Mouse (Mus musculus) E14TG2a.4 (cell line): ENCODE results near the gene Gm7697.
"Not testable (repeated sequence)": the region's sequence is repeated elsewhere in the genome, so short reads cannot be mapped to it uniquely, and the experiment has no call there.

Experiments
- H3K27me3 ChIP-seq: 2 replicates; pipeline ENCODE4 v1.6.1; 2014; ENCODE audit warnings: low read length, control low read depth; ENCODE audit not compliant: insufficient read depth
- H3K36me3 ChIP-seq: 2 replicates; pipeline ENCODE4 v1.6.1; 2014; ENCODE audit warnings: low read length, control low read depth; ENCODE audit not compliant: insufficient read depth
- H3K4me1 ChIP-seq: replicated peaks from 2 replicates; pipeline ENCODE4 v1.6.1; 2014; ENCODE audit warnings: low read depth, low read length, control low read depth
- H3K4me3 ChIP-seq: replicated peaks from 2 replicates; pipeline ENCODE4 v1.5.1; 2014; ENCODE audit warnings: mild to moderate bottlenecking, low read length
- H3K9me3 ChIP-seq: 2 replicates; pipeline ENCODE4 v1.6.1; 2014; ENCODE audit warnings: low read length, control low read depth
- CTCF ChIP-seq: conservative IDR thresholded peaks from 2 replicates; pipeline ENCODE4 v1.5.1; 2014; ENCODE audit warnings: low read length

The Gm7697 gene

GRCm38 (mm10) chr8:69522876-69523275 lies at the start of gene Gm7697:
Gene Gm7697, minus strand, starts transcription at chr8:69522976.
- H3K9me3 ChIP-seq, H3K4me3 ChIP-seq, H3K4me1 ChIP-seq, H3K27me3 ChIP-seq, H3K36me3 ChIP-seq: not testable (repeated sequence)

- H3K4me3 ChIP-seq, H3K36me3 ChIP-seq, H3K27me3 ChIP-seq, H3K4me1 ChIP-seq: not testable (repeated sequence)
- peaks cover 14% of the 10 kb centered on the region for H3K9me3 ChIP-seq
These were observed 28.5 kb upstream of the Gm7697 start for GRCm38 (mm10) chr8:69551249-69551648.

GRCm38 (mm10) chr8:69549556-69549955 lies 26.8 kb upstream of the Gm7697 start:
- H3K9me3 ChIP-seq, H3K36me3 ChIP-seq, H3K27me3 ChIP-seq, H3K4me3 ChIP-seq, H3K4me1 ChIP-seq: not testable (repeated sequence)
- peak; percentile 47 for TF ChIP-seq CTCF

- H3K27me3 ChIP-seq, H3K36me3 ChIP-seq, H3K9me3 ChIP-seq, H3K4me3 ChIP-seq, H3K4me1 ChIP-seq: not testable (repeated sequence)
These were observed 25.3 kb upstream of the Gm7697 start for GRCm38 (mm10) chr8:69548114-69548513.

- not testable (repeated sequence) for H3K9me3 ChIP-seq, H3K4me1 ChIP-seq, H3K36me3 ChIP-seq, H3K4me3 ChIP-seq, H3K27me3 ChIP-seq
These were observed 24.4 kb upstream of the Gm7697 start for GRCm38 (mm10) chr8:69547208-69547607.

GRCm38 (mm10) chr8:69545020-69545419 lies 22.2 kb upstream of the Gm7697 start:
- H3K4me3 ChIP-seq, H3K36me3 ChIP-seq, H3K4me1 ChIP-seq, H3K27me3 ChIP-seq, H3K9me3 ChIP-seq: not testable (repeated sequence)

GRCm38 (mm10) chr8:69544511-69544910 lies 21.7 kb upstream of the Gm7697 start:
- not testable (repeated sequence) for H3K27me3 ChIP-seq, H3K36me3 ChIP-seq, H3K4me3 ChIP-seq, H3K4me1 ChIP-seq, H3K9me3 ChIP-seq

- H3K9me3 ChIP-seq, H3K27me3 ChIP-seq, H3K36me3 ChIP-seq, H3K4me3 ChIP-seq, H3K4me1 ChIP-seq: not testable (repeated sequence)
These were observed 21.2 kb upstream of the Gm7697 start for GRCm38 (mm10) chr8:69543984-69544383.

- H3K36me3 ChIP-seq, H3K27me3 ChIP-seq, H3K4me1 ChIP-seq, H3K4me3 ChIP-seq, H3K9me3 ChIP-seq: not testable (repeated sequence)
These were observed 18.0 kb upstream of the Gm7697 start for GRCm38 (mm10) chr8:69540764-69541163.

GRCm38 (mm10) chr8:69540331-69540730 lies 17.6 kb upstream of the Gm7697 start:
- not testable (repeated sequence) for H3K4me1 ChIP-seq, H3K36me3 ChIP-seq, H3K4me3 ChIP-seq, H3K27me3 ChIP-seq
- peaks cover 14% of the 10 kb centered on the region for H3K9me3 ChIP-seq

GRCm38 (mm10) chr8:69474946-69475345 lies 47.8 kb downstream of the Gm7697 start:
- not testable (repeated sequence) for H3K9me3 ChIP-seq, H3K36me3 ChIP-seq, H3K27me3 ChIP-seq, H3K4me1 ChIP-seq, H3K4me3 ChIP-seq

GRCm38 (mm10) chr8:69453465-69453864 lies 69.3 kb downstream of the Gm7697 start, which contains the start of gene Gm9495:
Gene Gm9495, minus strand, starts transcription at chr8:69453565.
- not testable (repeated sequence) for H3K4me1 ChIP-seq, H3K27me3 ChIP-seq, H3K9me3 ChIP-seq, H3K4me3 ChIP-seq, H3K36me3 ChIP-seq
